32 mouse cellular contexts compared by ENCODE assay signal in the genomic region with DNA sequence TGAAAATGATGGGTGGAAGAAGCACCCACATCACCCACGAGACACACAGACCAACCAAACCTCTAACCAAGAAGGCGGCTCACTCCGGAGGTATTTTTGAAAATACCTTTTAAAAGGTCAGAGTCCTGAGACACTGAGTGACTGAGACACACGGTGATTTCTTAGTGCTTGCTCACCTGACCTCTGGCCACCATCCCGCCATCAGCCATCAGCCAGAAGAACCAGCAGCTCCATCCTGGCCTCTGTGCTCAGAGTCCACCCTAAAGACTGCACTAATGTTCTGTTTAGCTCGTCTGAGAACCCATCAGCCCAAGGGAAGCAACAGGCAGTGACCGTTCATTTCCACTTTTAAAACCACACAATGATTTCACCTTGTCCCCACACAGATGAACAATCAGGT. TPM values are rescaled to one million over a fixed set of nuclear protein-coding genes. Genes with fewer than 3 reads are reported as not detected.
DNase-seq lines count a peak whose midpoint lies in the region; ATAC-seq and TF ChIP-seq lines count a peak whose summit lies in the region.
"Had no signal": no experiment of that assay in that cellular context is flagged by ENCODE, and none has a peak within 500 bp of the region (broad histone marks: within the 10 kb centered on the region; RNA-seq: fewer than 3 reads in every experiment).

No protein-coding gene starts in this region.

- ATAC-seq in limb, embryonic 12.5 days (ENCODE audit: insufficient number of reproducible peaks, insufficient read depth, low FRiP score, low TSS enrichment, low read depth), result no peak
- ATAC-seq: forebrain, embryonic 13.5 days; inflammation-experienced regulatory T-cells, adult 6 months; liver, postnatal 0 days; lung, postnatal 0 days had no signal

- in situ Hi-C loops in ES-E14 (cut with MboI; ENCODE audit: low sequenced_read_pairs in 2 of 2, unreplicated experiment in 2 of 2), result no loop called here

- H3K9ac ChIP-seq in ES-Bruce4 (ENCODE audit: low read depth, poor library complexity, severe bottlenecking), result 0 out of 2 replicates have a peak overlapping the region, but pooled peaks have one; percentile 38
- peak overlapping the region; percentile 6; the same call in 1 of the 2 replicates for H3K9ac ChIP-seq in ES-E14 (ENCODE audit: insufficient read depth, low read depth, low read length, poor library complexity, severe bottlenecking)
- no peak overlapping the region for H3K9ac ChIP-seq in limb, embryonic 12.5 days (replicated peaks)
- H3K9ac ChIP-seq: forebrain, embryonic 13.5 days; heart, embryonic 12.5 days; hindbrain, embryonic 15.5 days; liver, postnatal 0 days; stomach, embryonic 15.5 days had no signal

- no peak for TF ChIP-seq EP300 in ES-Bruce4 (IDR thresholded peaks at IDR 0.05; ENCODE audit: insufficient read depth, low read depth, low read length)

- TF ChIP-seq CTCF in kidney, adult 2 months (conservative IDR thresholded peaks at IDR 0.05; ENCODE audit: insufficient read depth, insufficient read length, low read depth, low read length), result no peak
- TF ChIP-seq CTCF in ES-Bruce4 (IDR thresholded peaks at IDR 0.05; ENCODE audit: low read depth, low read length), result no peak
- no peak for TF ChIP-seq CTCF in cerebellum, adult 2 months (IDR thresholded peaks at IDR 0.05; ENCODE audit: borderline replicate concordance, insufficient read depth, low read depth, low read length)

- TF ChIP-seq POLR2A in kidney, adult 2 months (IDR thresholded peaks at IDR 0.05; ENCODE audit: low read depth, low read length), result no peak
- no peak for TF ChIP-seq POLR2A in ES-Bruce4 (IDR thresholded peaks at IDR 0.05; ENCODE audit: insufficient read depth, low read length)
- TF ChIP-seq POLR2A in cerebellum, adult 2 months (IDR thresholded peaks at IDR 0.05; ENCODE audit: borderline replicate concordance, insufficient read depth, low read length), result no peak

- peak; percentile 38 for DNase-seq in kidney, adult 2 months
- no peak for DNase-seq in kidney, adult 18-20 months
- no peak for DNase-seq in ES-E14 (ENCODE audit: low read depth, low spot score)
- DNase-seq in adrenal gland, postnatal 4 days (ENCODE audit: low spot score in 2 of 2), result no peak
- no peak for DNase-seq in cerebellum, adult 2 months
- DNase-seq: adrenal gland, postnatal 10 days; B cell, adult 2 months; cerebellum, adult 11 months; cerebellum, adult 9-11 months; embryo, embryonic 11 days; gastrocnemius, postnatal 10 days; heart, postnatal 14 days; kidney, adult 11 months; kidney, postnatal 10 days; liver, postnatal 0 days; midbrain, embryonic 14.5 days; right cerebral cortex, postnatal 25 days; thymus, adult 18-20 months; thymus, postnatal 4 days had no signal

- H3K9me3 ChIP-seq in ES-Bruce4 (replicated peaks; ENCODE audit: control insufficient read depth, insufficient read depth, low read length, poor library complexity, severe bottlenecking), result no peaks in the 10 kb centered on the region
- no peaks in the 10 kb centered on the region for H3K9me3 ChIP-seq in ES-E14 (ENCODE audit: control insufficient read depth, insufficient read depth, low read depth, low read length)
- H3K9me3 ChIP-seq in limb, embryonic 12.5 days, result no peaks in the 10 kb centered on the region
- H3K9me3 ChIP-seq: forebrain, embryonic 13.5 days; G1E; heart, embryonic 12.5 days; hindbrain, embryonic 10.5 days; hindbrain, embryonic 15.5 days; stomach, embryonic 15.5 days had no signal

- H3K4me3 ChIP-seq in kidney, adult 2 months (ENCODE audit: insufficient read depth, low read depth, low read length), result no peak overlapping the region
- no peak overlapping the region for H3K4me3 ChIP-seq in ES-Bruce4 (ENCODE audit: low read depth, low read length)
- H3K4me3 ChIP-seq in ES-E14 (ENCODE audit: insufficient read depth in 1 of 2, low read depth in 1 of 2, low read length in 2 of 2, poor library complexity in 1 of 2, severe bottlenecking in 1 of 2), result no peak overlapping the region
- no peak overlapping the region for H3K4me3 ChIP-seq in limb, embryonic 12.5 days (replicated peaks)
- H3K4me3 ChIP-seq in cerebellum, adult 2 months (replicated peaks; ENCODE audit: insufficient read depth, low read depth, low read length), result no peak overlapping the region
- H3K4me3 ChIP-seq: forebrain, embryonic 13.5 days; heart, embryonic 12.5 days; hindbrain, embryonic 10.5 days; hindbrain, embryonic 15.5 days; layer of hippocampus, adult 2 months; left cerebral cortex, adult 2 months; stomach, embryonic 15.5 days had no signal

- H3K4me2 ChIP-seq in limb, embryonic 12.5 days, result no peak overlapping the region
- H3K4me2 ChIP-seq: forebrain, embryonic 13.5 days; heart, embryonic 12.5 days; hindbrain, embryonic 15.5 days; stomach, embryonic 15.5 days had no signal

- no peaks in the 10 kb centered on the region; the same call in 1 of the 2 replicates for H3K36me3 ChIP-seq in kidney, adult 2 months (ENCODE audit: control insufficient read depth, insufficient read depth, low read length)
- H3K36me3 ChIP-seq in ES-Bruce4 (ENCODE audit: control insufficient read depth, insufficient read depth, low read length, poor library complexity, severe bottlenecking) (peaks cover 8% of the 10 kb centered on the region), ES-E14 (ENCODE audit: control insufficient read depth, insufficient read depth, low read length, poor library complexity, severe bottlenecking) (peaks cover 8% of the 10 kb centered on the region; the same call in 1 of the 2 replicates)
- peaks cover 40% of the 10 kb centered on the region for H3K36me3 ChIP-seq in limb, embryonic 12.5 days
- H3K36me3 ChIP-seq: G1E; hindbrain, embryonic 15.5 days; stomach, embryonic 15.5 days had no signal

- no peak overlapping the region for H3K27ac ChIP-seq in kidney, adult 2 months (ENCODE audit: insufficient read depth, low read depth, low read length)
- H3K27ac ChIP-seq in ES-Bruce4 (ENCODE audit: insufficient read depth, low read length) (peak overlapping the region; percentile 58), ES-E14 (ENCODE audit: insufficient read depth, low read depth, low read length, poor library complexity, severe bottlenecking) (peak overlapping the region; percentile 6; the same call in 1 of the 2 replicates)
- H3K27ac ChIP-seq in limb, embryonic 12.5 days, result peak overlapping the region; percentile 84; the same call in 1 of the 2 replicates
- no peak overlapping the region for H3K27ac ChIP-seq in cerebellum, adult 2 months (ENCODE audit: insufficient read depth, low read length)
- H3K27ac ChIP-seq: forebrain, embryonic 13.5 days; hindbrain, embryonic 10.5 days; hindbrain, embryonic 15.5 days; layer of hippocampus, adult 2 months; left cerebral cortex, adult 2 months; macrophage; stomach, embryonic 15.5 days had no signal

- H3K27me3 ChIP-seq in kidney, adult 2 months (replicated peaks; ENCODE audit: control insufficient read depth, insufficient read depth, low read length), result no peaks in the 10 kb centered on the region
- no peaks in the 10 kb centered on the region for H3K27me3 ChIP-seq in ES-Bruce4 (ENCODE audit: control insufficient read depth, insufficient read depth, low read length, poor library complexity, severe bottlenecking)
- H3K27me3 ChIP-seq in limb, embryonic 12.5 days, result no peaks in the 10 kb centered on the region
- no peaks in the 10 kb centered on the region for H3K27me3 ChIP-seq in cerebellum, adult 2 months (ENCODE audit: control insufficient read depth, insufficient read depth, low read length)
- H3K27me3 ChIP-seq: forebrain, embryonic 13.5 days; heart, embryonic 12.5 days; hindbrain, embryonic 15.5 days; stomach, embryonic 15.5 days had no signal

- 52% methylated on average over 7 of the region's 7 CpGs for WGBS in kidney, adult 2 months
- WGBS in limb, embryonic 12.5 days, result 64% methylated on average over 7 of the region's 7 CpGs
- WGBS in cerebellum, adult 2 months, result 95% methylated on average over 7 of the region's 7 CpGs

- peaks cover 6% of the 10 kb centered on the region; the same call in 1 of the 2 replicates for H3K4me1 ChIP-seq in kidney, adult 2 months (ENCODE audit: control insufficient read depth, insufficient read depth, low read length)
- H3K4me1 ChIP-seq in ES-Bruce4 (ENCODE audit: control insufficient read depth, insufficient read depth, low read length), result peaks cover 4% of the 10 kb centered on the region
- H3K4me1 ChIP-seq in ES-E14 (ENCODE audit: control insufficient read depth in 2 of 2, insufficient read depth in 2 of 2, low read length in 2 of 2, poor library complexity in 1 of 2), result peaks cover 13 to 17% of the 10 kb centered on the region in 2 experiments
- H3K4me1 ChIP-seq in limb, embryonic 12.5 days (replicated peaks), result peaks cover 54% of the 10 kb centered on the region
- peaks cover 16% of the 10 kb centered on the region for H3K4me1 ChIP-seq in cerebellum, adult 2 months (ENCODE audit: control insufficient read depth, insufficient read depth, low read length)

TF ChIP-seq in ES-E14, 5 proteins besides CTCF, POLR2A, EP300 and RAD21:
- no peak for TF ChIP-seq HCFC1 (IDR thresholded peaks at IDR 0.05; ENCODE audit: borderline replicate concordance, insufficient read depth, low read length)
- no peak for TF ChIP-seq ZC3H11A (IDR thresholded peaks at IDR 0.05; ENCODE audit: borderline replicate concordance, low read depth, low read length)
- TF ChIP-seq CHD2 (IDR thresholded peaks at IDR 0.05; ENCODE audit: low read depth, low read length), result no peak
- TF ChIP-seq ZNF384 (IDR thresholded peaks at IDR 0.05; ENCODE audit: low read depth, low read length), result no peak

RNA-seq across cellular contexts. Expression of gene Yap1, which starts 41.5 kb away (rescaled TPM):
- 39.0 and 40.9 TPM in 2 replicates for polyA plus RNA-seq in kidney, adult 2 months (2012; rRNA removed)
- 131 and 135 TPM in 2 replicates for polyA plus RNA-seq in ES-Bruce4 (2011; ENCODE audit: insufficient read depth, insufficient read length, low read depth, missing spikeins)
- 50.4 and 58.5 TPM in 2 replicates for total RNA-seq in ES-E14 (2012; rRNA removed)
- polyA plus RNA-seq in limb, embryonic 12.5 days (2016; fragmentation: Nextera tagmentation; extraction: Ambion mirVana), result 64.7 and 69.5 TPM in 2 replicates
- 10 to 100 TPM; 96.3 to 98.0 TPM for total RNA-seq in adrenal gland, postnatal 4 days (2021)
- 8.5 and 10.0 TPM in 2 replicates for polyA plus RNA-seq in cerebellum, adult 2 months (2012; rRNA removed)
- polyA plus RNA-seq: inflammation-experienced regulatory T-cells, adult 6 months had no signal

Comparison
In these comparisons a context has a peak if more than half of its experiments do, and no peak if none do; other contexts are left out.
1. H3K27ac ChIP-seq: peak in ES-Bruce4 (single experiment), ES-E14 (single experiment) and limb, embryonic 12.5 days (single experiment); none in kidney, adult 2 months (single experiment) and cerebellum, adult 2 months (single experiment).